8 mouse cellular contexts compared by ENCODE assay signal in the genomic region with DNA sequence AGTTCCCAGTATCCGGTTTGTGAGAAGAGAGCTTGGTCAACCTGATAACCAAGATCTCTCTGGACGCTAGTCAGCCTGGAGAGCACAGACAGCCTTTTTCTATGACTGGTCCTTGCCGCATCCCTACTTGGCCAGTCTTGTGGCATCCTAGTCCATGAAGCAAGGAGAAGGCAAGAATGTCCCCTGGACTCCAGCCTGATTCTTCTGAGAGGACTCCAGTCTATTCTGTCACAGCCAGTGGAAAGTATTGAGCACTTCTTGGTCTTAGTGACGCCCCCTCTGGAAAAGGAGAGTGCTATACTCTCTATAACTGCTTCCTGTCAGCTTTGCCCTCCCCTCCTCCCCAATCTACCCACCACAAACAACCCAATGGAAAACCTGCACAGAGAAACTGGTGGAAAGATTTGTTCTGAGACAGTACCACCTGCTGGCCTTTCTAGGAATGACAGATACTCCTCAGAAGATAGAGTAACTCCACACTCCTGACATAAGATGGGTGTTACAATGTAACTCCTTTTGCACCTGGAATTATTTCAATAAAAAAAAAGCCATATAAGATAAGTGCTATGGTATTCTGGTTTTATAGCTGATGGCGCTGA. TPM values are rescaled to one million over a fixed set of nuclear protein-coding genes. Genes with fewer than 3 reads are reported as not detected.
DNase-seq lines count a peak whose midpoint lies in the region; TF ChIP-seq lines count a peak whose summit lies in the region.

No protein-coding gene starts in this region.

- no peak overlapping the region for H3K27ac ChIP-seq in gastrocnemius, adult 2 months

- intact Hi-C loops in gastrocnemius, adult 2 months (cut with DNase I) = loop anchor here (10.0 kb wide), 1 partner anchor 181 kb away; no protein-coding TSS in a partner anchor

- H3K4me3 ChIP-seq in gastrocnemius, adult 2 months = no peak overlapping the region

- DNase-seq in gastrocnemius, adult 2 months = no peak
- DNase-seq in gastrocnemius, postnatal 4 days (ENCODE audit: low spot score in 2 of 2) = no peak
- DNase-seq in right cerebral cortex, adult 2 months (ENCODE audit: low spot score in 2 of 2) = peak; percentile 73 to 80
- no peak for DNase-seq in right cerebral cortex, adult 18-20 months
- DNase-seq in cerebellum, postnatal 10 days = peak; percentile 85 to 91
- peak; percentile 18 to 70 for DNase-seq in kidney, postnatal 25 days
- DNase-seq in naive thymus-derived CD4-positive, alpha-beta T cell, adult 2 months (ENCODE audit: low read depth) = peak; percentile 68
- no peak for DNase-seq in urinary bladder, postnatal 4 days (ENCODE audit: low spot score in 2 of 2)

- peak; percentile 71 for TF ChIP-seq CTCF in gastrocnemius, adult 2 months (IDR thresholded peaks at IDR 0.05)

RNA-seq across cellular contexts. Expression of gene Coro2b, which starts 18.5 kb away (rescaled TPM):
- 1 to 10 TPM; 6.7 to 8.7 TPM for total RNA-seq in gastrocnemius, adult 2 months (2021)
- total RNA-seq in gastrocnemius, postnatal 4 days (2021) = 10 to 100 TPM; 19.2 to 19.7 TPM

Comparison
In these comparisons a context has a peak if more than half of its experiments do, and no peak if none do; other contexts are left out.
1. DNase-seq: peak in right cerebral cortex, adult 2 months (2 of 2), cerebellum, postnatal 10 days (2 of 2), kidney, postnatal 25 days (2 of 2) and naive thymus-derived CD4-positive, alpha-beta T cell, adult 2 months (single experiment); none in gastrocnemius, adult 2 months (single experiment), gastrocnemius, postnatal 4 days (0 of 2), right cerebral cortex, adult 18-20 months (single experiment) and urinary bladder, postnatal 4 days (0 of 2).